Mouse (Mus musculus): Measurements from ENCODE around the gene Lrrc4.

DNA sequence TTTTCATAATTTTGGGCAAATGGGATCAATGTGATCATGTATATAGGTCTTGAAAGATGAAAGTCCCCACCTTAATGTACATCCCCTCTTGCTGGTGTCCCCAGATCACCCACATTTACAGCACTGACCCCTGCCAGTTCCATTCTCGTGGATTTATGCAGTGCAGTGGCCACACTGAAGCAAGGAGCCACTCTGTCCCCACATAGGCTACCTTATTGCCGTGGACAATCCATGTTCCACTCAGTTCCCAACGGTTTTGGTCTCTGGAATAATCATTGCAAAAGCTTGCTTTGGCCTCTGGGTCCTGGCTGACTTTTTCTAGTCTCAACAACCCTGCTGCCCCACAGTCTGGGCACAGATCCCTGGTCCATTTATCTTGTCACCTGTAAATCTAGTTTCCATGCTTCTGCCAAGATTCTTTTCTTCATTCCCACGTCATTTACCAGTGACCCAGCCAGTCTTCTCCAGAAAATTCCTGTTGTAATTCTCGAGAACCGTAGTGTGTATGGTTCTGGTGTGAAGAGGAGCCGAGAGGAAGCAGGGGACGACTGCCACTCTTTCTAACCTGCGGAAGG lies 18.9 kb upstream of the Lrrc4 start:
- TF ChIP-seq POLR2A (IDR thresholded peaks at IDR 0.05; ENCODE audit: low read depth, low read length): no peak
- TF ChIP-seq CTCF (IDR thresholded peaks at IDR 0.05; ENCODE audit: extremely low read depth, insufficient read length, insufficient replicate concordance, low read depth, low read length): no peak

Measured in small intestine, adult 2 months (tissue).